Comparison of ENCODE assay signal across 8 mouse cellular contexts in the genomic region with DNA sequence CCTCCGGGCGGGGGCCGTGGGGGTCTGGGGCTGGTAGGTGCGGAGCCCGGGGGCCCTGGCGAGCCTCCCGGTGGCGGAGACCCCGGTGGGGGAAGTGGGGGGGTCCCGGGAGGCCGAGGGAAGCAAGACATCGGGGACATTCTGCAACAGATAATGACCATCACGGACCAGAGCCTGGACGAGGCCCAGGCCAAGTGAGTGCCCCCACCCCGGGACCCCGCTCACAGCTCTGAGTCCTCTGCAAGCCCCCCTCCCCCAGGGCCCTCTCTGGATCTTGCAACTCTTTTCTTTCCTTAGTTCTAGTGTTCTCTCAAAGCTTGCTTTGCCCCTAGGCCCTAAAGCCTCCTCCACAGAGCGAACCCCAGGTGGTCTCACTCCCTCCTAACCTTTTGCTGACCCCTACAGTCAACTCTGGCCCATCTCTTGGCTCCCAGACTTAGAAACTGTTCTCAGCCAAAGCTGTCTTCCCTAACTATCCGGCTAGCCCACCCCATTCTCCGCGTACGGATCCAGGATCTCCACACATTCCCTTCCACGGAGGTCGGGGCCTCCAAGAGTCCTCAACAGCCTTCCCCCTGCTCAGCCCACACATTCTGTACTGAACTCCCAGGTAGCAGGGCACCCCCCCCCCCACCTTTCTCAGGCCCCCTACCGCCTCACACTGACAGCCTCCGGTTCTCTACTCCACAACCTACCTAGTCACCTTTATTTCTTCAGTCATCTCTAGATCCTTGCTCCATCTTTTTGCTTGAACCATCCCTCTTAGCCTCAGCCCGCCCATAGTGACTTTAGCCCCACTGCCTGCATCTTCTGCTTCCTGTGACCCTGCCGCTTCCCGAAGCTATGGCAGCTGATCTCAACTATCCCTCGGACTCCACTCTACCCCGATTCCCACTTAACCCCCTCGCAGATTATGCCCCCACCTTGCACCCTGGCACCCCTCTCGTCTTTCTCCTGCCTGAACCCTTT. TPM values are rescaled to one million over a fixed set of nuclear protein-coding genes. Genes with fewer than 3 reads are reported as not detected.
DNase-seq lines count a peak whose midpoint lies in the region; ATAC-seq lines count a peak whose summit lies in the region.

No protein-coding gene starts in this region.

- H3K4me2 ChIP-seq in midbrain, embryonic 14.5 days (ENCODE audit: low read length) = peak overlapping the region; percentile 97

- peaks cover 42% of the 10 kb centered on the region for H3K4me1 ChIP-seq in midbrain, embryonic 14.5 days (ENCODE audit: control insufficient read depth, insufficient read depth, low read length)

- peak overlapping the region; percentile 80 for H3K4me3 ChIP-seq in midbrain, embryonic 14.5 days (replicated peaks; ENCODE audit: low read depth, low read length)

- under 1% methylated on average over 30 of the region's 32 CpGs for WGBS in midbrain, embryonic 14.5 days

- no peaks in the 10 kb centered on the region for H3K27me3 ChIP-seq in midbrain, embryonic 14.5 days (ENCODE audit: control insufficient read depth, insufficient read depth, low read length)

- H3K9ac ChIP-seq in midbrain, embryonic 14.5 days (replicated peaks; ENCODE audit: low read length) = peak overlapping the region; percentile 96

- H3K36me3 ChIP-seq in midbrain, embryonic 14.5 days (ENCODE audit: control insufficient read depth, insufficient read depth, low read length) = peaks cover 25% of the 10 kb centered on the region

- ATAC-seq in CD4-positive, CD25-positive, alpha-beta regulatory T cell, adult 4 months = no peak
- 0 out of 2 replicates have a peak, but pooled peaks have one; percentile 4 for ATAC-seq in granulocyte monocyte progenitor cell, adult 5-6 weeks (replicated peaks; ENCODE audit: poor library complexity, severe bottlenecking)
- 0 out of 2 replicates have a peak, but pooled peaks have one; percentile 12 for ATAC-seq in midbrain, embryonic 14.5 days (ENCODE audit: low FRiP score, low TSS enrichment)

- peak; percentile 26 for DNase-seq in CD4-positive, CD25-positive, alpha-beta regulatory T cell, adult 2 months (ENCODE audit: low read depth, low spot score)
- DNase-seq in urinary bladder, postnatal 14 days (ENCODE audit: low spot score) = peak; percentile 46
- no peak for DNase-seq in urinary bladder, adult 2 months (ENCODE audit: low spot score)
- DNase-seq in kidney, postnatal 36 days = peak; percentile 61 to 64
- peak; percentile 59 for DNase-seq in midbrain, embryonic 14.5 days
- DNase-seq in frontal cortex, postnatal 25 days (ENCODE audit: low spot score in 2 of 2) = no peak

- H3K9me3 ChIP-seq in midbrain, embryonic 14.5 days (ENCODE audit: control insufficient read depth, low read length) = no peaks in the 10 kb centered on the region

- H3K27ac ChIP-seq in midbrain, embryonic 14.5 days (replicated peaks; ENCODE audit: low read depth, low read length) = peak overlapping the region; percentile 99

RNA-seq across cellular contexts. Expression of gene Pbx2, which starts 1.8 kb away (rescaled TPM):
- 10 to 100 TPM in 1 of 2 experiments, 1 to 10 TPM in 1; 7.7 to 12.6 TPM for polyA plus RNA-seq in CD4-positive, CD25-positive, alpha-beta regulatory T cell, adult 4 months (2017; shearing (Covaris generic))
- polyA plus RNA-seq in urinary bladder, adult 2 months (2012; rRNA removed) = 55.2 and 58.1 TPM in 2 replicates
- total RNA-seq in granulocyte monocyte progenitor cell, adult 5-6 weeks (2014; fragmentation: Nextera tagmentation) = 21.1 and 29.7 TPM in 2 replicates
- 25.1 and 34.4 TPM in 2 replicates for total RNA-seq in granulocyte monocyte progenitor cell, adult 5-6 weeks (2017)
- polyA plus RNA-seq in midbrain, embryonic 14.5 days (2014; fragmentation: Nextera tagmentation; extraction: Ambion mirVana) = 12.8 and 13.5 TPM in 2 replicates

RNA-seq across cellular contexts. Expression of gene Gpsm3, which starts 3.3 kb away (rescaled TPM):
- 100 to 1,000 TPM; 227 to 344 TPM for polyA plus RNA-seq in CD4-positive, CD25-positive, alpha-beta regulatory T cell, adult 4 months (2017; shearing (Covaris generic))
- polyA plus RNA-seq in urinary bladder, adult 2 months (2012; rRNA removed) = 9.5 and 12.6 TPM in 2 replicates
- total RNA-seq in granulocyte monocyte progenitor cell, adult 5-6 weeks (2014; fragmentation: Nextera tagmentation) = 64.1 and 75.3 TPM in 2 replicates
- 11.5 and 23.4 TPM in 2 replicates for total RNA-seq in granulocyte monocyte progenitor cell, adult 5-6 weeks (2017)
- 2.3 and 4.3 TPM in 2 replicates for polyA plus RNA-seq in midbrain, embryonic 14.5 days (2014; fragmentation: Nextera tagmentation; extraction: Ambion mirVana)

RNA-seq across cellular contexts. Expression of gene Ager, which starts 4.8 kb away (rescaled TPM):
- 1 to 10 TPM; 4.0 to 4.5 TPM for polyA plus RNA-seq in CD4-positive, CD25-positive, alpha-beta regulatory T cell, adult 4 months (2017; shearing (Covaris generic))
- 5.1 and 6.1 TPM in 2 replicates for polyA plus RNA-seq in urinary bladder, adult 2 months (2012; rRNA removed)
- 1.3 and 1.9 TPM in 2 replicates for total RNA-seq in granulocyte monocyte progenitor cell, adult 5-6 weeks (2014; fragmentation: Nextera tagmentation)
- 1.3 and 2.0 TPM in 2 replicates for total RNA-seq in granulocyte monocyte progenitor cell, adult 5-6 weeks (2017)
- polyA plus RNA-seq in midbrain, embryonic 14.5 days (2014; fragmentation: Nextera tagmentation; extraction: Ambion mirVana) = 1.2 and 1.4 TPM in 2 replicates

RNA-seq across cellular contexts. Expression of gene Rnf5, which starts 10.6 kb away (rescaled TPM):
- 10 to 100 TPM; 68.0 to 75.0 TPM for polyA plus RNA-seq in CD4-positive, CD25-positive, alpha-beta regulatory T cell, adult 4 months (2017; shearing (Covaris generic))
- 82.7 and 91.4 TPM in 2 replicates for polyA plus RNA-seq in urinary bladder, adult 2 months (2012; rRNA removed)
- total RNA-seq in granulocyte monocyte progenitor cell, adult 5-6 weeks (2014; fragmentation: Nextera tagmentation) = 52.2 and 64.9 TPM in 2 replicates
- 13.8 and 15.2 TPM in 2 replicates for total RNA-seq in granulocyte monocyte progenitor cell, adult 5-6 weeks (2017)
- polyA plus RNA-seq in midbrain, embryonic 14.5 days (2014; fragmentation: Nextera tagmentation; extraction: Ambion mirVana) = 223 and 269 TPM in 2 replicates

RNA-seq across cellular contexts. Expression of gene Agpat1, which starts 11.2 kb away (rescaled TPM):
- polyA plus RNA-seq in CD4-positive, CD25-positive, alpha-beta regulatory T cell, adult 4 months (2017; shearing (Covaris generic)) = 10 to 100 TPM; 16.9 to 19.2 TPM
- polyA plus RNA-seq in urinary bladder, adult 2 months (2012; rRNA removed) = 104 and 109 TPM in 2 replicates
- 36.6 and 50.1 TPM in 2 replicates for total RNA-seq in granulocyte monocyte progenitor cell, adult 5-6 weeks (2014; fragmentation: Nextera tagmentation)
- 19.1 and 19.3 TPM in 2 replicates for total RNA-seq in granulocyte monocyte progenitor cell, adult 5-6 weeks (2017)
- 122 and 123 TPM in 2 replicates for polyA plus RNA-seq in midbrain, embryonic 14.5 days (2014; fragmentation: Nextera tagmentation; extraction: Ambion mirVana)

Comparison
In these comparisons a context has a peak if more than half of its experiments do, and no peak if none do; other contexts are left out.
1. DNase-seq: peak in CD4-positive, CD25-positive, alpha-beta regulatory T cell, adult 2 months (single experiment), urinary bladder, postnatal 14 days (single experiment), kidney, postnatal 36 days (2 of 2) and midbrain, embryonic 14.5 days (single experiment); none in urinary bladder, adult 2 months (single experiment) and frontal cortex, postnatal 25 days (0 of 2).
2. RNA of gene Gpsm3, which starts 3.3 kb away (polyA plus RNA-seq): 227 to 344 TPM in CD4-positive, CD25-positive, alpha-beta regulatory T cell, adult 4 months; 9.5 to 12.6 TPM in urinary bladder, adult 2 months and 2.3 to 4.3 TPM in midbrain, embryonic 14.5 days; every median in the first group is over 10 times any median in the second.